Mouse (Mus musculus) ES-E14 (cell line): ENCODE data around the gene Ell. TPM values are rescaled to one million over a fixed set of nuclear protein-coding genes. Genes with fewer than 3 reads are reported as not detected.

ENCODE experiments used
- DNase-seq: peaks from one replicate; pipeline ENCODE4 v3.0.0-alpha.2; 2013; ENCODE audit warnings: low read depth, low spot score
- H3K27ac ChIP-seq: 2 replicates; pipeline ENCODE4 v1.5.1; 2012; ENCODE audit warnings: low read depth, mild to moderate bottlenecking, low read length, moderate library complexity, mixed read lengths; ENCODE audit not compliant: poor library complexity, insufficient read depth, severe bottlenecking
- H3K36me3 ChIP-seq: 2 replicates; pipeline ENCODE4 v1.6.1; 2012; ENCODE audit warnings: mild to moderate bottlenecking, low read length, moderate library complexity, mixed read lengths; ENCODE audit not compliant: control insufficient read depth, poor library complexity, insufficient read depth, severe bottlenecking
- H3K4me1 ChIP-seq, 2 experiments: fragments of 150-350 bp in 1 of 2; sonication (generic) in 1 of 2; 2 replicates each; pipeline ENCODE4 v1.6.1; 2012; ENCODE audit warnings: low read length in 2 of 2, mild to moderate bottlenecking in 1 of 2, mixed read lengths in 1 of 2; ENCODE audit not compliant: control insufficient read depth in 2 of 2, insufficient read depth in 2 of 2, poor library complexity in 1 of 2
- H3K4me3 ChIP-seq, 2 experiments: fragments of 150-350 bp in 1 of 2; sonication (generic) in 1 of 2; 2 replicates each; pipeline ENCODE4 v1.5.1; 2012; ENCODE audit warnings: low read length in 2 of 2, low read depth in 1 of 2, mild to moderate bottlenecking in 1 of 2, mixed read lengths in 1 of 2; ENCODE audit not compliant: insufficient read depth in 1 of 2, poor library complexity in 1 of 2, severe bottlenecking in 1 of 2
- H3K9ac ChIP-seq: 2 replicates; pipeline ENCODE4 v1.6.1; 2012; ENCODE audit warnings: low read depth, mild to moderate bottlenecking, low read length, mixed read lengths; ENCODE audit not compliant: poor library complexity, insufficient read depth, severe bottlenecking
- H3K9me3 ChIP-seq: fragments of 150-350 bp; sonication (generic); 2 replicates; pipeline ENCODE4 v1.6.1; 2012; ENCODE audit warnings: low read depth, mild to moderate bottlenecking, low read length; ENCODE audit not compliant: control insufficient read depth, insufficient read depth
- CHD2 ChIP-seq: IDR thresholded peaks from 2 replicates; pipeline ENCODE4 v1.6.1; 2014; ENCODE audit warnings: mild to moderate bottlenecking, low read depth, low read length, inconsistent platforms
- HCFC1 ChIP-seq: IDR thresholded peaks from 2 replicates; pipeline ENCODE4 v1.6.1; 2012; ENCODE audit warnings: low read length, inconsistent platforms, borderline replicate concordance; ENCODE audit not compliant: insufficient read depth
- MAFK ChIP-seq: IDR thresholded peaks from 2 replicates; pipeline ENCODE4 v1.6.1; 2014; ENCODE audit warnings: mild to moderate bottlenecking, low read depth, low read length, inconsistent platforms; ENCODE audit not compliant: insufficient read depth
- ZC3H11A ChIP-seq: IDR thresholded peaks from 2 replicates; pipeline ENCODE4 v1.6.1; 2012; ENCODE audit warnings: low read depth, mild to moderate bottlenecking, inconsistent platforms, low read length, borderline replicate concordance
- ZNF384 ChIP-seq: IDR thresholded peaks from 2 replicates; pipeline ENCODE4 v1.6.1; 2012; ENCODE audit warnings: low read depth, low read length, inconsistent platforms
- in situ Hi-C, 2 experiments: fragments of 600-800 bp; cut with MboI; formaldehyde crosslinking; loops; one replicate each; pipeline ENCODE4 v1.15.1; 2025; ENCODE audit warnings: low sequenced_read_pairs in 2 of 2, inconsistent platforms in 1 of 2; ENCODE audit not compliant: unreplicated experiment in 2 of 2
- total RNA-seq: library from RNA; depleted of rRNA; stranded (reverse); fragments of 300-350 nt; gene quantifications from 2 replicates; pipeline ENCODE4 v1.2.3, GENCODE M21; 2012

The Ell gene
- total RNA-seq, 1 experiment = 15.8 TPM

GRCm38 (mm10) chr8:70527111-70527511, 12.1 kb upstream of the Ell start:
- Histone ChIP-seq H3K27ac (peak overlapping the region; percentile 73), H3K36me3 (peaks cover 18% of the 10 kb centered on the region), H3K4me3 (peak overlapping the region; percentile 94 to 99), H3K9ac (peak overlapping the region; percentile 84), H3K9me3 (no peaks in the 10 kb centered on the region), H3K4me1 (peaks cover 0 to 8% of the 10 kb centered on the region in 2 experiments; a peak in 1 of 4 replicates)
- no peak for TF ChIP-seq MAFK
- no peak for TF ChIP-seq HCFC1
- TF ChIP-seq CHD2 = no peak
- no peak for TF ChIP-seq ZC3H11A
- TF ChIP-seq ZNF384 = no peak
- no peak for DNase-seq
- in situ Hi-C loops = no loop called here

DNA sequence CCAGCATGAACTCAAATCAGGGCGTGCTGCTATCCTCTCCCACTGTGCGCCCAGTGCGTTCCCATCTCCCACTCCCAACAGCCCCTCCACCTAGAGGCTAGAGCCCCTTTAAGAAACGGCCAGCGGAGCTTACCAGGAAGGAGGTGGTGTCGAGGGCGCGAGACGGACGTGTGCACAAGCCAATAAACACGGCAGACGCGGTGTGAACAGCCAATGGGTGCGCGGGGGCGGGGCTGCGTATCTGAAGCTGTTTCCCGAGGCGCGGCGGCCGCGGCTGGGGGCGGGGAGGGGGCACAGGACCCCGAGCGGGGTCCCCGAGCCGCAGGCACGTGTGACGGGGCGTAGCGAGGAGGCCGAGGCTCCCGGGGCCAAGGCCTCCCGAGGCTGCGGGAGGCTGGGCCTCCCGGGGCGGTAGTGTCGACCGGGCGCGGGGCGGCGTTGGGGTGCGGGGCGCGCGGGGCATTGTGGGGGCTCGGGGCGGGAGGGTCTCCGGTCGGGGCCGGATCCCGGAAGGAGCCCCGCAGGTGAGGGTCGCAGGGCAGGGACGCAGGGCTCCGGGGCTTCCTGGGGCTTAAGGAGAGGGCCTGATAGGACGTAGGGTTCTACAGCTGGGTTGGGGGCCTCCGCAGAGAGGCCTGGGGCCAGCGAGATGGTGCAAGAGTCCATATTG, 11.6 kb upstream of the Ell start, which contains the start of the genes Fkbp8 and Kxd1:
Gene Fkbp8 (plus strand): TSS at position 213 of the 670 bp plus-strand sequence.
Gene Kxd1 (minus strand): TSS at position 445 of the 670 bp plus-strand sequence.
- H3K36me3 ChIP-seq = peaks cover 24% of the 10 kb centered on the region
- DNase-seq = peak; percentile 91
- peaks cover 0 to 8% of the 10 kb centered on the region in 2 experiments; a peak in 1 of 4 replicates for H3K4me1 ChIP-seq
- H3K9me3 ChIP-seq = no peaks in the 10 kb centered on the region
- peak; percentile 90 for TF ChIP-seq CHD2
- no peak for TF ChIP-seq MAFK
- in situ Hi-C loops = no loop called here
- peak within 1 kb of the TSS; percentile 94 to 99 for H3K4me3 ChIP-seq
- H3K27ac ChIP-seq = peak within 1 kb of the TSS; percentile 89
- H3K9ac ChIP-seq = peak within 1 kb of the TSS; percentile 93

GRCm38 (mm10) chr8:70528182-70528797, 11.0 kb upstream of the Ell start:
- Histone ChIP-seq H3K4me3 (peak overlapping the region; percentile 94 to 99), H3K36me3 (peaks cover 27% of the 10 kb centered on the region), H3K27ac (peak overlapping the region; percentile 89; the same call in 1 of the 2 replicates), H3K9ac (peak overlapping the region; percentile 93), H3K9me3 (no peaks in the 10 kb centered on the region), H3K4me1 (peaks cover 0 to 8% of the 10 kb centered on the region in 2 experiments; a peak in 1 of 4 replicates)
- TF ChIP-seq ZC3H11A (no peak), ZNF384 (no peak), CHD2 (no peak), HCFC1 (no peak), MAFK (no peak)
- in situ Hi-C loops = no loop called here
- DNase-seq = no peak

DNA sequence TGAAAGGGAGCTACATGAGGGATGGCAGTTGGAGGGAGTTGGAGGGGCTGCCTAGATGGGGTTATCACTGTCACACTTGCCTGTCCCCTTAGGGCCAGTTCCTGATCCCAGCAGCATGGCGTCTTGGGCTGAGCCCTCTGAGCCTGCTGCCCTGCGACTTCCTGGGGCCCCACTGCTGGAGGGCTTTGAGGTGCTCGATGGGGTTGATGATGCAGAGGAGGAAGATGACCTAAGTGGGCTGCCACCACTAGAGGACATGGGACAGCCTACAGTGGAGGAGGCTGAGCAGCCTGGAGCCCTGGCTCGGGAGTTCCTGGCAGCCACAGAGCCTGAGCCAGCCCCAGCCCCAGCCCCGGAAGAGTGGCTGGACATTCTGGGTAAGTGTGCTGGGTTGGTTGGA, 10.0 kb upstream of the Ell start:
- peak overlapping the region; percentile 9; the same call in 1 of the 2 replicates for H3K9ac ChIP-seq
- H3K4me1 ChIP-seq = peaks cover 0 to 8% of the 10 kb centered on the region in 2 experiments; a peak in 1 of 4 replicates
- no peak overlapping the region for H3K27ac ChIP-seq
- TF ChIP-seq MAFK (no peak), HCFC1 (no peak), CHD2 (no peak), ZC3H11A (no peak), ZNF384 (no peak)
- no peak for DNase-seq
- in situ Hi-C loops = no loop called here
- peaks cover 35% of the 10 kb centered on the region for H3K36me3 ChIP-seq
- H3K9me3 ChIP-seq = no peaks in the 10 kb centered on the region
- H3K4me3 ChIP-seq = no peak overlapping the region
